Mouse (Mus musculus): ENCODE measurements around the gene Gcn1l1. TPM values are rescaled to one million over a fixed set of nuclear protein-coding genes. Genes with fewer than 3 reads are reported as not detected.

The Gcn1l1 gene
- 1.7 TPM for polyA plus RNA-seq (2014; fragmentation: Illumina TruSeq; extraction: RNeasy Lipid Tissue Mini Kit (QIAGEN cat#74804); ENCODE audit: low read depth, low replicate concordance)

GRCm38 (mm10) chr5:115564737-115565393, at the start of gene Gcn1l1:
Gene Gcn1l1 (plus strand): TSS chr5:115565254.

GRCm38 (mm10) chr5:115559237-115560101, 5.6 kb upstream of the Gcn1l1 start, which contains the start of gene Rplp0:
Gene Rplp0 (plus strand): TSS chr5:115559467.

GRCm38 (mm10) chr5:115631505-115632357, 66.7 kb downstream of the Gcn1l1 start, which contains the start of gene Rab35:
Gene Rab35 (plus strand): TSS chr5:115631908.

Other genes starting within 250 kb of the Gcn1l1 start
- 34.4 TPM for gene Srsf9, start 238.1 kb upstream of the Gcn1l1 start, polyA plus RNA-seq (2014; fragmentation: Illumina TruSeq; extraction: RNeasy Lipid Tissue Mini Kit (QIAGEN cat#74804); ENCODE audit: low read depth, low replicate concordance)
- 52.5 TPM for gene Gatc, start 224.1 kb upstream of the Gcn1l1 start, polyA plus RNA-seq (2014; fragmentation: Illumina TruSeq; extraction: RNeasy Lipid Tissue Mini Kit (QIAGEN cat#74804); ENCODE audit: low read depth, low replicate concordance)
- 10.1 TPM for gene Triap1, start 224.0 kb upstream of the Gcn1l1 start, polyA plus RNA-seq (2014; fragmentation: Illumina TruSeq; extraction: RNeasy Lipid Tissue Mini Kit (QIAGEN cat#74804); ENCODE audit: low read depth, low replicate concordance)
- 120 TPM for gene Cox6a1, start 216.3 kb upstream of the Gcn1l1 start, polyA plus RNA-seq (2014; fragmentation: Illumina TruSeq; extraction: RNeasy Lipid Tissue Mini Kit (QIAGEN cat#74804); ENCODE audit: low read depth, low replicate concordance)
- gene Msi1, start 135.7 kb upstream of the Gcn1l1 start, polyA plus RNA-seq (2014; fragmentation: Illumina TruSeq; extraction: RNeasy Lipid Tissue Mini Kit (QIAGEN cat#74804); ENCODE audit: low read depth, low replicate concordance), result not detected
- gene Pla2g1b, start 99.0 kb upstream of the Gcn1l1 start, polyA plus RNA-seq (2014; fragmentation: Illumina TruSeq; extraction: RNeasy Lipid Tissue Mini Kit (QIAGEN cat#74804); ENCODE audit: low read depth, low replicate concordance), result not detected
- 8.0 TPM for gene Sirt4, start 80.5 kb upstream of the Gcn1l1 start, polyA plus RNA-seq (2014; fragmentation: Illumina TruSeq; extraction: RNeasy Lipid Tissue Mini Kit (QIAGEN cat#74804); ENCODE audit: low read depth, low replicate concordance)
- 7.6 TPM for gene Pxn, start 58.6 kb upstream of the Gcn1l1 start, polyA plus RNA-seq (2014; fragmentation: Illumina TruSeq; extraction: RNeasy Lipid Tissue Mini Kit (QIAGEN cat#74804); ENCODE audit: low read depth, low replicate concordance)
- gene Rplp0, start 5.8 kb upstream of the Gcn1l1 start, polyA plus RNA-seq (2014; fragmentation: Illumina TruSeq; extraction: RNeasy Lipid Tissue Mini Kit (QIAGEN cat#74804); ENCODE audit: low read depth, low replicate concordance), result 26.8 TPM
- 13.2 TPM for gene Rab35, start 66.7 kb downstream of the Gcn1l1 start, polyA plus RNA-seq (2014; fragmentation: Illumina TruSeq; extraction: RNeasy Lipid Tissue Mini Kit (QIAGEN cat#74804); ENCODE audit: low read depth, low replicate concordance)
- 2.9 TPM for gene Bicdl1, start 166.4 kb downstream of the Gcn1l1 start, polyA plus RNA-seq (2014; fragmentation: Illumina TruSeq; extraction: RNeasy Lipid Tissue Mini Kit (QIAGEN cat#74804); ENCODE audit: low read depth, low replicate concordance)